Mouse (Mus musculus) spleen, adult 2 months (tissue): ENCODE data around the gene Ttc12. TPM values are rescaled to one million over a fixed set of nuclear protein-coding genes. Genes with fewer than 3 reads are reported as not detected.

Experiments
- DNase-seq, 2 experiments: peaks; one replicate each; pipeline versions ENCODE4 v3.0.0 to v3.0.0-alpha.2; 2012 to 2021; ENCODE audit warnings: low spot score in 2 of 2, low read depth in 1 of 2
- H3K27ac ChIP-seq: fragments of 200-500 bp; 2 replicates; pipeline ENCODE4 v1.5.1; 2012; ENCODE audit warnings: low read length, inconsistent platforms; ENCODE audit not compliant: insufficient read depth
- H3K27me3 ChIP-seq: fragments of 200-500 bp; 2 replicates; pipeline ENCODE4 v1.6.1; 2012; ENCODE audit warnings: mild to moderate bottlenecking, moderate library complexity, low read length, inconsistent platforms; ENCODE audit not compliant: control insufficient read depth, insufficient read depth
- H3K36me3 ChIP-seq: fragments of 200-500 bp; 2 replicates; pipeline ENCODE4 v1.6.1; 2012; ENCODE audit warnings: mild to moderate bottlenecking, low read length, inconsistent platforms; ENCODE audit not compliant: control insufficient read depth, insufficient read depth
- H3K4me1 ChIP-seq: fragments of 200-500 bp; 2 replicates; pipeline ENCODE4 v1.6.1; 2011; ENCODE audit warnings: inconsistent platforms; ENCODE audit not compliant: control insufficient read depth, insufficient read depth, insufficient read length
- H3K4me3 ChIP-seq: fragments of 200-500 bp; 2 replicates; pipeline ENCODE4 v1.5.1; 2011; ENCODE audit warnings: mild to moderate bottlenecking, inconsistent platforms; ENCODE audit not compliant: insufficient read depth, insufficient read length; ENCODE audit errors: extremely low read depth
- CTCF ChIP-seq: fragments of 200-500 bp; IDR thresholded peaks from 2 replicates; pipeline ENCODE4 v1.5.1; 2011; ENCODE audit warnings: mild to moderate bottlenecking, inconsistent platforms; ENCODE audit not compliant: insufficient read depth, insufficient read length, insufficient replicate concordance; ENCODE audit errors: extremely low read depth
- POLR2A ChIP-seq: fragments of 200-500 bp; IDR thresholded peaks from 2 replicates; pipeline ENCODE4 v1.6.1; 2011; ENCODE audit warnings: low read depth, low read length, inconsistent platforms
- WGBS: fragments of 180-500 bp; shearing (Covaris S2); methylation state at CpG from one replicate; pipeline ENCODE4 v1.1.7; 2018; 5-methylcytosine and 5-hydroxymethylcytosine counted together
- polyA plus RNA-seq: library from polyadenylated mRNA; depleted of rRNA; stranded (reverse); fragments of >200 nt; gene quantifications from 2 replicates; pipeline ENCODE4 v1.2.3, GENCODE M21; 2012

Gene Ttc12
- polyA plus RNA-seq, 1 experiment = 0.34 TPM

DNA sequence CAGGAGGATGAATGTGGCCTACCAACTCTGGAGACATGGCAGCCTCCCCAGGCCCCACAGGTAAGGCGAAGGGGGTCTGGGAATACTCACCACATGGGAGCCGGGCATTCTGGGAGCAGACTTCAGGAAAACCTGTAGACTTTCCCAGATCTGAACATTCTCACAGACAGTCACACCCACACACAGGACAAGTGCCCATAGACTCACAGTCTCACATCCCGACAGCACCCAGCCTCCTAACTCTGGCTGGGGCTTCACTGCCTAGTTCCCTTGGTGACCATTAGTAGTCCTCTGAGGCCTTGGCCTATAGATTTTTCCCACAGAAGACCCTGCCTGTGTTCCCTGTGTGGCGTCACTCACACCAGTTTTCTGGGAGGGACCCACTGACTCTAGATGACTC lies 24.6 kb upstream of the Ttc12 start:
- H3K36me3 ChIP-seq = no peaks in the 10 kb centered on the region
- no peak overlapping the region for H3K4me3 ChIP-seq
- WGBS = 93% methylated on average over 4 of the region's 4 CpGs
- TF ChIP-seq POLR2A = no peak
- no peak for TF ChIP-seq CTCF
- no peaks in the 10 kb centered on the region for H3K4me1 ChIP-seq
- no peak for DNase-seq
- H3K27me3 ChIP-seq = no peaks in the 10 kb centered on the region
- H3K27ac ChIP-seq = no peak overlapping the region

DNA sequence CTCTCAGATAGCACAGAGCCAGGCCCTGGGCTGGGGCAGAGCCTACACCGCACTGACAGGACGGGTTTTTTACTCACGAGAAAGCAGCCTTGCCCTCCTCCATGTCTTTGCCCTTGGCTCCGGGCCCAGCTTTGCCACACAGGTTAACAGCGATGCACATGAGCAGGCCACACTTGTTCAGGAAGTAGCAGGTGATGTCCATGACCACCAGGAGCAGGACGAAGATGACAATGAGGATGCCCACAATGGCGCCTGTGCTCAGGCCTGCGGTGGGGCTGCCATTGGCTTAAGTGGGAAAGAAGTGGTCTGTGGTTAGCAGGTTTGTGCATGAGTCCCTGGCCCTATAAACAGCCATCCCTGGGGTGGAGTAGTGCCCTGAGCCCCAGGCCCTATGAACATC lies 23.6 kb upstream of the Ttc12 start:
- TF ChIP-seq CTCF = no peak
- no peak for TF ChIP-seq POLR2A
- H3K36me3 ChIP-seq = no peaks in the 10 kb centered on the region
- H3K4me1 ChIP-seq = no peaks in the 10 kb centered on the region
- no peak for DNase-seq
- no peak overlapping the region for H3K27ac ChIP-seq
- no peaks in the 10 kb centered on the region for H3K27me3 ChIP-seq
- WGBS = 89% methylated on average over 8 of the region's 8 CpGs
- H3K4me3 ChIP-seq = no peak overlapping the region

DNA sequence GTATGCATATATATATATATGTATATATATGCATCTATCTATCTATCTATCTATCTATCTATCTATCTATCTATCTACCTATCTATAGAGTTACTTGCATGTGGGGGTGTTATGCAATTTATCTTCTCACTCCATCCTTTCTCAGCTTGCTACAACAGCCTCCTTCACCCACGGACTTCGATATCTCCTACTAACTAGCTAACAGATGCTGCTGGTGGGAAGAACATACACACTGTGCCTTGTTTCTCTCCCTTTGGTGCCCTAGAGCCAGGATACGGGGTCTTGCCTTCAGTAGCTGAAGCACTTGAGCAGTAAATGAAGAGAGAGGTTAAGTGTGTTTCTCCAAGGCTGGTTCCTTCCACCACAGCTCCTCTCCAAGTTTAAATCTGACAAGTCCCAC lies 23.1 kb upstream of the Ttc12 start:
- TF ChIP-seq POLR2A (no peak), CTCF (no peak)
- Histone ChIP-seq H3K27ac (no peak overlapping the region), H3K27me3 (no peaks in the 10 kb centered on the region), H3K4me3 (no peak overlapping the region), H3K36me3 (no peaks in the 10 kb centered on the region), H3K4me1 (no peaks in the 10 kb centered on the region)
- DNase-seq = no peak
- WGBS = 89% methylated on average over 3 of the region's 3 CpGs

DNA sequence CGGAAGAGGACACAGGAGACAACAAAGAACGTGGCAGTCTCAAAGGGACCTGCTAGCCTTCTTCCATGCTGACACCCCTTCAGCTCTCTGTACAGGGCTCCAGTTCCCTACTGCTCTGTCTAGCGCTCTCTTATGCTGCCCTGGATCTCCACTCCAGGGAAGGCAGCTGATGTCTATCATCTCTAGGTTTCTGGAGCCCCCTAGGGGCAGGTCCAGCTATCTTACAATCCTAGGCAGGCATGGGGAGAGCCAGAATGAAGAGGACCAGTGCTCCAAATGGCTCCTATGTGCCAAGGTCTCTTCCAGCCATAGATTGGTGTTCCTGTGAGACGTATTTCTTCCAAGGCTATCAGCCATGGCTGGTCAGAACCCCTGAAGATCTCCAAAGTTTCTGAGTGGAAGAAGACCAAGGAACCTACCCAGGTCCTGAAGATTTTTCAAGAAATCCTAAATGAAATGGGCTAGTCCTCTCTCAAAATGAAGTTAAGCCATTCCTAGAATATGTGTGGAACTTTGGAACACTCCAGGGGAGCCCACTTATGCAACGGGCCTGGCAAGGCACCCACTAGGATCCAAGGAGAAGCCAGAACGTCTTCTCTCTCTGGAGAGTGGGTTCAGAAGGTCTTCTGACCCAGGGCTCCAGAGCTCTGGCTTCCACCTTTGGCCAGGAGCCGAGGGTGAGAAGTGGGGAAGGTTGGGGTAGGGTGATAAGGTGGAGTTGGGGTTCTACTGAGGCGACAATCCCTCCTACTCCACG lies 22.0 kb upstream of the Ttc12 start:
- TF ChIP-seq POLR2A (no peak), CTCF (no peak)
- no peaks in the 10 kb centered on the region for H3K36me3 ChIP-seq
- H3K27me3 ChIP-seq = no peaks in the 10 kb centered on the region
- H3K4me1 ChIP-seq = no peaks in the 10 kb centered on the region
- H3K27ac ChIP-seq = no peak overlapping the region
- whole genome bisulfite sequencing = 71% methylated on average over 9 of the region's 9 CpGs
- no peak for DNase-seq
- H3K4me3 ChIP-seq = no peak overlapping the region

DNA sequence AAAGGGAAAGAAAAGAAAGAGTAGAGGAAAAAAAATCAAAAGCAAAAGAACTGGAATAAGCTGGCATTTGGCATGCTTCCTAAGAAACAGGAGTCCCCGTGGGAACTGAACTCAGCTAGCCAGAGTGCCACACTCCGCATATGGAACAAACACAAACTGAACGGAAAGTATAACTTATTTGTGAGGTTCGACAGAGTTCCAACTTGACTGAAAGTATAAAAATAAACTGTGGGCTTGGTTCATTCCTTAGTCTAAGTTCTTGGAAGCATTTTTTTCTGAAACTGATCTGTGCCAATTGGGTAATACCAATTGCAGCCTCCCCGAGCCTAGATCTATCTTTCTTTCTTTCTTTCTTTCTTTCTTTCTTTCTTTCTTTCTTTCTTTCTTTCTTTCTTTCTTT lies 18.6 kb upstream of the Ttc12 start:
- Histone ChIP-seq H3K4me3 (no peak overlapping the region), H3K27ac (no peak overlapping the region), H3K4me1 (no peaks in the 10 kb centered on the region), H3K27me3 (no peaks in the 10 kb centered on the region), H3K36me3 (no peaks in the 10 kb centered on the region)
- WGBS = 76% methylated on average over 5 of the region's 5 CpGs
- TF ChIP-seq POLR2A = no peak
- no peak for TF ChIP-seq CTCF
- DNase-seq = no peak

DNA sequence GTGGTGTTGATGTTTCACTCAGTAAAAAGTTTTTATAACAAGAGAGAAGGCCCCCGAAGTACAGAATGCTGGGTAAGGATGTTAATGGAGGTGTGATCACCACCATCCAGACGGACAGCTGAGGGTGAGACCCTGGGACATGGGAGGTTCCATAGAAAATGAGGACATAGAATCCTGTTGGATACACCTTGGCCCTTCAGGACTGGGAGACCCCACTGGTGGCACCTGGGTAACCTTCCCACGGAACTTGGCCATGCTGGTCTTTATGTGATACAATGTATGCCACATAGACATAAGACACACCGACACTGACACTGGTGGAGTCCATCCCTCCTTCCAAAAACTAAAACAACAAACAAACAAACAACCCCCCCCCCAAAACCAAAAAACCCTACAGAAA lies 16.2 kb upstream of the Ttc12 start:
- TF ChIP-seq CTCF (no peak), POLR2A (no peak)
- Histone ChIP-seq H3K36me3 (no peaks in the 10 kb centered on the region), H3K27ac (no peak overlapping the region), H3K4me3 (no peak overlapping the region), H3K4me1 (no peaks in the 10 kb centered on the region), H3K27me3 (no peaks in the 10 kb centered on the region)
- no peak for DNase-seq
- 90% methylated on average over 4 of the region's 4 CpGs for WGBS

DNA sequence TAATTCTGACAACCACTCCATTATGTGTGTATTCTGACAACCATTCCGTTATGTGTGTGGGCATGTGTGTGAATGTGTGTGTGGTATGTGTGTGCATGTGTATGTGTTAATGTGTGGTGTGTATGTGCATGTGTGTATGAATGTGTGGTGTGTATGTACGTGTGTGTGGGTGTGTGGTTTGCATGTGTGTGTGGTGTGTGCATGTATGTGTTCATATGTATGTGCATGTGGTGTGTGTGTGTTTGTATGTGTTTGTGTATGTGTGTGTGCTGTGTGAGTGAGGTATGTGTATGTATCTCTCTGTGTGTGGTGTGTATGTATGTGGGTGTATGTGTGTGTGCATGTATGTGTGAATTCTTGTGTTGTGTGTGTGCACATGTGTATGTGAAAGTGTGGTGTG lies 13.9 kb upstream of the Ttc12 start:
- no peaks in the 10 kb centered on the region for H3K36me3 ChIP-seq
- no peak for DNase-seq
- whole genome bisulfite sequencing = 82% methylated on average over 2 of the region's 2 CpGs
- no peaks in the 10 kb centered on the region for H3K27me3 ChIP-seq
- no peaks in the 10 kb centered on the region for H3K4me1 ChIP-seq
- no peak for TF ChIP-seq POLR2A
- TF ChIP-seq CTCF = no peak
- no peak overlapping the region for H3K4me3 ChIP-seq
- no peak overlapping the region for H3K27ac ChIP-seq
